Mouse (Mus musculus) lung, adult 2 months (tissue): ENCODE measurements around the gene Emsy.

Experiments
- CTCF ChIP-seq: fragments of 200-500 bp; IDR thresholded peaks from 2 replicates; pipeline ENCODE4 v1.5.1; 2011; ENCODE audit warnings: mild to moderate bottlenecking, low read length, control low read depth; ENCODE audit not compliant: insufficient read depth
- POLR2A ChIP-seq: fragments of 200-500 bp; IDR thresholded peaks from 2 replicates; pipeline ENCODE4 v1.6.1; 2011; ENCODE audit warnings: low read depth, mild to moderate bottlenecking, control low read depth, low read length, borderline replicate concordance; ENCODE audit errors: extremely low read depth

DNA sequence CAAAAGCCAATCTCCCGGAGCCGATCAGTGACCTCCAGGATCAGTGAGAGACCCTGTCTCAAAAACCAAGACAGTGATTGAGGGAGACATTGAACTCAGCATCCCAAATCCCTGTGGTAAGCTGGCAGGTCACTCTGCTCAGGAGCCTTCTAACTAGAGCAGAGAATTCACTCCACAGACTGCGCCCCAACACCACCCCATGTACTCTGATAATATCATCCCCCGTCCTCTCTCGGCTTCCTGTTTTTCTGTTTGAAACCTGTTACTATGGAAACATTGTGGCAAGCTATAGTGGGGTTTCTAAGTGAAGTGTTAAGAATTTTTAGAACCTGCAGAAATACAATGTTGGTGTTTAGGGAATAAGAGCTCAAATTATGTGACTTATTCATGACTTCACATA, 37.5 kb upstream of the Emsy start:
- no peak for TF ChIP-seq POLR2A
- TF ChIP-seq CTCF, result no peak
